9 mouse cellular contexts compared by ENCODE assay signal in genomic region chr15:99089069-99089468, GRCm38 (mm10). TPM values are rescaled to one million over a fixed set of nuclear protein-coding genes. Genes with fewer than 3 reads are reported as not detected.
DNase-seq lines count a peak whose midpoint lies in the region; ATAC-seq and TF ChIP-seq lines count a peak whose summit lies in the region.
"Had no signal": no experiment of that assay in that cellular context is flagged by ENCODE, and none has a peak within 500 bp of the region (broad histone marks: within the 10 kb centered on the region; RNA-seq: fewer than 3 reads in every experiment).

No protein-coding gene starts in this region.

- H3K36me3 ChIP-seq in heart, postnatal 0 days (replicated peaks; ENCODE audit: control insufficient read depth, insufficient read depth, low read length), result no peaks in the 10 kb centered on the region
- no peaks in the 10 kb centered on the region for H3K36me3 ChIP-seq in hindbrain, embryonic 11.5 days (ENCODE audit: control insufficient read depth, insufficient read depth, low read length)
- H3K36me3 ChIP-seq in midbrain, embryonic 11.5 days (ENCODE audit: control insufficient read depth, insufficient read depth, low read length), result no peaks in the 10 kb centered on the region

- H3K27ac ChIP-seq in heart, postnatal 0 days (ENCODE audit: low read depth), result no peak overlapping the region
- H3K27ac ChIP-seq in bone marrow macrophage, adult 2 months (ENCODE audit: insufficient read depth, low read depth, low read length), result no peak overlapping the region
- H3K27ac ChIP-seq in hindbrain, embryonic 11.5 days (ENCODE audit: low read depth, low read length), result peak overlapping the region; percentile 69; the same call in 1 of the 2 replicates
- no peak overlapping the region for H3K27ac ChIP-seq in midbrain, embryonic 11.5 days (ENCODE audit: low read depth, low read length)

- no peaks in the 10 kb centered on the region for H3K9me3 ChIP-seq in heart, postnatal 0 days (replicated peaks; ENCODE audit: control insufficient read depth, low read length)
- H3K9me3 ChIP-seq in hindbrain, embryonic 11.5 days (ENCODE audit: control insufficient read depth, low read length), result no peaks in the 10 kb centered on the region
- no peaks in the 10 kb centered on the region for H3K9me3 ChIP-seq in midbrain, embryonic 11.5 days (ENCODE audit: control insufficient read depth, low read length)

- intact Hi-C loops in heart, postnatal 25 days (cut with DNase I), result loop anchor here (5.0 kb wide), 1 partner anchor 37 kb away; no protein-coding TSS in a partner anchor

- TF ChIP-seq EP300 in heart, postnatal 0 days (IDR thresholded peaks at IDR 0.05; ENCODE audit: low read depth), result no peak

- peak overlapping the region; percentile 47 for H3K4me2 ChIP-seq in heart, postnatal 0 days (ENCODE audit: low read depth, low read length)
- H3K4me2 ChIP-seq in hindbrain, embryonic 11.5 days (replicated peaks; ENCODE audit: low read depth, low read length), result peak overlapping the region; percentile 45; the same call in 1 of the 2 replicates
- H3K4me2 ChIP-seq in midbrain, embryonic 11.5 days, result no peak overlapping the region

- no peak for DNase-seq in heart, postnatal 0 days (ENCODE audit: low spot score)
- DNase-seq in heart, postnatal 25 days (ENCODE audit: low spot score), result no peak
- DNase-seq in hindbrain, embryonic 11.5 days (ENCODE audit: low spot score), result peak; percentile 54
- peak; percentile 91 for DNase-seq in midbrain, embryonic 11.5 days (ENCODE audit: low spot score, missing footprints)
- DNase-seq in ovary, postnatal 10 days (ENCODE audit: low spot score), result no peak

- no peak for TF ChIP-seq POLR2A in bone marrow macrophage, adult 2 months (IDR thresholded peaks at IDR 0.05; ENCODE audit: borderline replicate concordance, low read depth, low read length)

- H3K4me3 ChIP-seq in heart, postnatal 0 days (ENCODE audit: low read depth, low read length), result peak overlapping the region; percentile 25
- peak overlapping the region; percentile 11; the same call in 1 of the 2 replicates for H3K4me3 ChIP-seq in bone marrow macrophage, adult 2 months (ENCODE audit: insufficient read depth, low read length)
- no peak overlapping the region for H3K4me3 ChIP-seq in hindbrain, embryonic 11.5 days (ENCODE audit: low read depth, low read length)
- H3K4me3 ChIP-seq in midbrain, embryonic 11.5 days (ENCODE audit: low read depth, low read length), result no peak overlapping the region

- no peak for ATAC-seq in heart, postnatal 0 days (ENCODE audit: insufficient read depth, low read depth)
- ATAC-seq in hindbrain, embryonic 11.5 days (ENCODE audit: low FRiP score), result no peak
- no peak for ATAC-seq in midbrain, embryonic 11.5 days (ENCODE audit: low FRiP score)
- no peak for ATAC-seq in megakaryocyte progenitor cell, adult 5-6 weeks (replicated peaks; ENCODE audit: poor library complexity)

- H3K9ac ChIP-seq in heart, postnatal 0 days (replicated peaks; ENCODE audit: low read depth, low read length), result no peak overlapping the region
- no peak overlapping the region for H3K9ac ChIP-seq in hindbrain, embryonic 11.5 days (ENCODE audit: low read depth, low read length)
- no peak overlapping the region for H3K9ac ChIP-seq in midbrain, embryonic 11.5 days (ENCODE audit: low read length)

- WGBS in heart, postnatal 0 days, result 22% methylated on average over 14 of the region's 14 CpGs
- 7% methylated on average over 14 of the region's 14 CpGs for WGBS in hindbrain, embryonic 11.5 days
- WGBS in midbrain, embryonic 11.5 days, result 4% methylated on average over 14 of the region's 14 CpGs

- H3K27me3 ChIP-seq in heart, postnatal 0 days (ENCODE audit: control insufficient read depth, insufficient read depth, low read length), result peaks cover 97% of the 10 kb centered on the region
- H3K27me3 ChIP-seq in hindbrain, embryonic 11.5 days (ENCODE audit: control insufficient read depth, insufficient read depth, low read length), result peaks cover 64% of the 10 kb centered on the region
- peaks cover 76% of the 10 kb centered on the region for H3K27me3 ChIP-seq in midbrain, embryonic 11.5 days (ENCODE audit: control insufficient read depth, insufficient read depth, low read length)

- H3K4me1 ChIP-seq in heart, postnatal 0 days (ENCODE audit: control insufficient read depth, insufficient read depth), result peaks cover 7% of the 10 kb centered on the region
- H3K4me1 ChIP-seq in bone marrow macrophage, adult 2 months (ENCODE audit: control insufficient read depth, insufficient read depth, low read length), result no peaks in the 10 kb centered on the region
- H3K4me1 ChIP-seq in hindbrain, embryonic 11.5 days (replicated peaks; ENCODE audit: control insufficient read depth, insufficient read depth, low read length), result peaks cover 21% of the 10 kb centered on the region
- H3K4me1 ChIP-seq in midbrain, embryonic 11.5 days (ENCODE audit: control insufficient read depth, insufficient read depth, low read length), result peaks cover 20% of the 10 kb centered on the region

- TF ChIP-seq CTCF in heart, postnatal 0 days (IDR thresholded peaks at IDR 0.05; ENCODE audit: low read depth), result no peak
- no peak for TF ChIP-seq CTCF in bone marrow macrophage, adult 2 months (IDR thresholded peaks at IDR 0.05; ENCODE audit: low read depth, low read length)

RNA-seq across cellular contexts. Expression of gene C1ql4, which starts 1.5 kb away (rescaled TPM):
- total RNA-seq in heart, postnatal 0 days (2014; rRNA removed; ENCODE audit: low replicate concordance), result not detected in 2 replicates
- polyA plus RNA-seq in heart, postnatal 0 days (2015; fragmentation: Nextera tagmentation; extraction: Ambion mirVana), result 0.20 TPM in 1 of 2 replicates, not detected in the other
- not detected for total RNA-seq in heart, postnatal 25 days (2021)
- not detected in 2 replicates for polyA plus RNA-seq in bone marrow macrophage, adult 2 months (2012; ENCODE audit: insufficient read depth, insufficient read length, missing spikeins)
- 10.2 and 12.4 TPM in 2 replicates for polyA plus RNA-seq in hindbrain, embryonic 11.5 days (2014; fragmentation: Nextera tagmentation; extraction: Ambion mirVana)
- polyA plus RNA-seq in midbrain, embryonic 11.5 days (2014; fragmentation: Nextera tagmentation; extraction: Ambion mirVana), result 5.0 and 6.2 TPM in 2 replicates
- total RNA-seq in megakaryocyte progenitor cell, adult 5-6 weeks (2015), result not detected in 2 replicates
- total RNA-seq in megakaryocyte progenitor cell, adult 5-6 weeks (2017), result not detected in 2 replicates
- total RNA-seq: left cerebral cortex, postnatal 4 days; neutrophil, adult 5-6 weeks had no signal

RNA-seq across cellular contexts. Expression of gene Dnajc22, which starts 3.9 kb away (rescaled TPM):
- 2.3 TPM in 1 of 2 replicates, not detected in the other for total RNA-seq in heart, postnatal 0 days (2014; rRNA removed; ENCODE audit: low replicate concordance)
- polyA plus RNA-seq in heart, postnatal 0 days (2015; fragmentation: Nextera tagmentation; extraction: Ambion mirVana), result 0.29 and 0.61 TPM in 2 replicates
- total RNA-seq in heart, postnatal 25 days (2021), result under 1 TPM; 0.16 to 0.45 TPM
- polyA plus RNA-seq in bone marrow macrophage, adult 2 months (2012; ENCODE audit: insufficient read depth, insufficient read length, missing spikeins), result not detected in 2 replicates
- 1.2 and 3.3 TPM in 2 replicates for polyA plus RNA-seq in hindbrain, embryonic 11.5 days (2014; fragmentation: Nextera tagmentation; extraction: Ambion mirVana)
- polyA plus RNA-seq in midbrain, embryonic 11.5 days (2014; fragmentation: Nextera tagmentation; extraction: Ambion mirVana), result 0.46 and 0.50 TPM in 2 replicates
- not detected in 2 replicates for total RNA-seq in megakaryocyte progenitor cell, adult 5-6 weeks (2015)
- not detected in 2 replicates for total RNA-seq in megakaryocyte progenitor cell, adult 5-6 weeks (2017)
- total RNA-seq: neutrophil, adult 5-6 weeks had no signal

RNA-seq across cellular contexts. Expression of gene Troap, which starts 14.7 kb away (rescaled TPM):
- total RNA-seq in heart, postnatal 0 days (2014; rRNA removed; ENCODE audit: low replicate concordance), result 16.2 and 19.1 TPM in 2 replicates
- polyA plus RNA-seq in heart, postnatal 0 days (2015; fragmentation: Nextera tagmentation; extraction: Ambion mirVana), result 7.0 and 8.1 TPM in 2 replicates
- total RNA-seq in heart, postnatal 25 days (2021), result under 1 TPM; 0.13 to 0.67 TPM
- 15.6 and 18.3 TPM in 2 replicates for polyA plus RNA-seq in bone marrow macrophage, adult 2 months (2012; ENCODE audit: insufficient read depth, insufficient read length, missing spikeins)
- 19.1 and 22.9 TPM in 2 replicates for polyA plus RNA-seq in hindbrain, embryonic 11.5 days (2014; fragmentation: Nextera tagmentation; extraction: Ambion mirVana)
- polyA plus RNA-seq in midbrain, embryonic 11.5 days (2014; fragmentation: Nextera tagmentation; extraction: Ambion mirVana), result 19.7 and 27.2 TPM in 2 replicates
- 28.0 and 30.5 TPM in 2 replicates for total RNA-seq in megakaryocyte progenitor cell, adult 5-6 weeks (2015)
- 19.8 and 25.7 TPM in 2 replicates for total RNA-seq in megakaryocyte progenitor cell, adult 5-6 weeks (2017)

RNA-seq across cellular contexts. Expression of gene Prph, which starts 34.1 kb away (rescaled TPM):
- total RNA-seq in heart, postnatal 0 days (2014; rRNA removed; ENCODE audit: low replicate concordance), result 2.0 TPM in 1 of 2 replicates, not detected in the other
- polyA plus RNA-seq in heart, postnatal 0 days (2015; fragmentation: Nextera tagmentation; extraction: Ambion mirVana), result 0.07 and 0.84 TPM in 2 replicates
- under 1 TPM; 0.14 to 0.42 TPM for total RNA-seq in heart, postnatal 25 days (2021)
- polyA plus RNA-seq in bone marrow macrophage, adult 2 months (2012; ENCODE audit: insufficient read depth, insufficient read length, missing spikeins), result not detected in 2 replicates
- polyA plus RNA-seq in hindbrain, embryonic 11.5 days (2014; fragmentation: Nextera tagmentation; extraction: Ambion mirVana), result 17.2 and 20.9 TPM in 2 replicates
- 3.6 and 4.8 TPM in 2 replicates for polyA plus RNA-seq in midbrain, embryonic 11.5 days (2014; fragmentation: Nextera tagmentation; extraction: Ambion mirVana)
- total RNA-seq in megakaryocyte progenitor cell, adult 5-6 weeks (2015), result 0.07 TPM in 1 of 2 replicates, not detected in the other
- total RNA-seq in megakaryocyte progenitor cell, adult 5-6 weeks (2017), result not detected in 2 replicates
- total RNA-seq: neutrophil, adult 5-6 weeks had no signal

RNA-seq across cellular contexts. Expression of gene Spats2, which starts 36.6 kb away (rescaled TPM):
- 17.6 and 22.5 TPM in 2 replicates for total RNA-seq in heart, postnatal 0 days (2014; rRNA removed; ENCODE audit: low replicate concordance)
- 15.0 and 16.1 TPM in 2 replicates for polyA plus RNA-seq in heart, postnatal 0 days (2015; fragmentation: Nextera tagmentation; extraction: Ambion mirVana)
- 1 to 10 TPM; 7.7 to 7.9 TPM for total RNA-seq in heart, postnatal 25 days (2021)
- 5.9 and 7.3 TPM in 2 replicates for polyA plus RNA-seq in bone marrow macrophage, adult 2 months (2012; ENCODE audit: insufficient read depth, insufficient read length, missing spikeins)
- 59.5 and 64.9 TPM in 2 replicates for polyA plus RNA-seq in hindbrain, embryonic 11.5 days (2014; fragmentation: Nextera tagmentation; extraction: Ambion mirVana)
- polyA plus RNA-seq in midbrain, embryonic 11.5 days (2014; fragmentation: Nextera tagmentation; extraction: Ambion mirVana), result 58.8 and 65.6 TPM in 2 replicates
- 0.27 TPM in 1 of 2 replicates, not detected in the other for total RNA-seq in megakaryocyte progenitor cell, adult 5-6 weeks (2015)
- 0.25 and 0.44 TPM in 2 replicates for total RNA-seq in megakaryocyte progenitor cell, adult 5-6 weeks (2017)
- total RNA-seq: neutrophil, adult 5-6 weeks had no signal

Comparison
In these comparisons a context has a peak if more than half of its experiments do, and no peak if none do; other contexts are left out.
1. DNase-seq: peak in hindbrain, embryonic 11.5 days (single experiment) and midbrain, embryonic 11.5 days (single experiment); none in heart, postnatal 0 days (single experiment), heart, postnatal 25 days (single experiment) and ovary, postnatal 10 days (single experiment).
2. H3K4me3 ChIP-seq: peak in heart, postnatal 0 days (single experiment) and bone marrow macrophage, adult 2 months (single experiment); none in hindbrain, embryonic 11.5 days (single experiment) and midbrain, embryonic 11.5 days (single experiment).